Mouse (Mus musculus): ENCODE results near the gene Pla2g5.
"Not testable (repeated sequence)": the region's sequence is repeated elsewhere in the genome, so short reads cannot be mapped to it uniquely, and the experiment has no call there.

The Pla2g5 gene

GRCm38 (mm10) chr4:138857576-138857975 is 5.7 kb downstream of the Pla2g5 start:
- DNase-seq (ENCODE audit: low spot score) = no peak

GRCm38 (mm10) chr4:138856491-138856890 is 6.8 kb downstream of the Pla2g5 start:
- no peak for DNase-seq (ENCODE audit: low spot score)

GRCm38 (mm10) chr4:138855092-138855632 is 8.1 kb downstream of the Pla2g5 start:
- DNase-seq (ENCODE audit: low spot score) = no peak

- DNase-seq (ENCODE audit: low spot score) = no peak
Observed at GRCm38 (mm10) chr4:138852961-138853360, 10.3 kb downstream of the Pla2g5 start.

- DNase-seq (ENCODE audit: low spot score) = no peak
Observed at GRCm38 (mm10) chr4:138851463-138851862, 11.8 kb downstream of the Pla2g5 start.

- DNase-seq (ENCODE audit: low spot score) = peak; percentile 31
Observed at GRCm38 (mm10) chr4:138841386-138841785, 21.9 kb downstream of the Pla2g5 start.

- DNase-seq (ENCODE audit: low spot score) = no peak
Observed at GRCm38 (mm10) chr4:138840726-138841125, 22.6 kb downstream of the Pla2g5 start.

- DNase-seq (ENCODE audit: low spot score) = no peak
Observed at GRCm38 (mm10) chr4:138839806-138840205, 23.5 kb downstream of the Pla2g5 start.

- DNase-seq (ENCODE audit: low spot score) = no peak
Observed at GRCm38 (mm10) chr4:138827147-138827546, 36.1 kb downstream of the Pla2g5 start.

GRCm38 (mm10) chr4:138825751-138826567 is 37.3 kb downstream of the Pla2g5 start:
- no peak for DNase-seq (ENCODE audit: low spot score)

- no peak for DNase-seq (ENCODE audit: low spot score)
Observed at GRCm38 (mm10) chr4:138824660-138825059, 38.6 kb downstream of the Pla2g5 start.

- DNase-seq (ENCODE audit: low spot score) = not testable (repeated sequence)
Observed at GRCm38 (mm10) chr4:138824161-138824560, 39.1 kb downstream of the Pla2g5 start.

GRCm38 (mm10) chr4:138821036-138821435 is 42.2 kb downstream of the Pla2g5 start:
- no peak for DNase-seq (ENCODE audit: low spot score)

- DNase-seq (ENCODE audit: low spot score) = peak; percentile 67
Observed at GRCm38 (mm10) chr4:138819101-138819500, 44.2 kb downstream of the Pla2g5 start.

GRCm38 (mm10) chr4:138817736-138818135 is 45.5 kb downstream of the Pla2g5 start:
- DNase-seq (ENCODE audit: low spot score) = peak; percentile 21

- DNase-seq (ENCODE audit: low spot score) = no peak
Observed at GRCm38 (mm10) chr4:138816166-138816565, 47.1 kb downstream of the Pla2g5 start.

- no peak for DNase-seq (ENCODE audit: low spot score)
Observed at GRCm38 (mm10) chr4:138806920-138807541, 56.3 kb downstream of the Pla2g5 start.

GRCm38 (mm10) chr4:138806160-138806559 is 57.1 kb downstream of the Pla2g5 start:
- DNase-seq (ENCODE audit: low spot score) = no peak

GRCm38 (mm10) chr4:138805248-138805647 is 58.0 kb downstream of the Pla2g5 start:
- DNase-seq (ENCODE audit: low spot score) = no peak

GRCm38 (mm10) chr4:138802917-138803316 is 60.4 kb downstream of the Pla2g5 start:
- DNase-seq (ENCODE audit: low spot score) = no peak

- DNase-seq (ENCODE audit: low spot score) = no peak
Observed at GRCm38 (mm10) chr4:138801631-138802030, 61.7 kb downstream of the Pla2g5 start.

- no peak for DNase-seq (ENCODE audit: low spot score)
Observed at GRCm38 (mm10) chr4:138800134-138800744, 63.0 kb downstream of the Pla2g5 start.

GRCm38 (mm10) chr4:138797217-138797570 is 66.1 kb downstream of the Pla2g5 start:
- no peak for DNase-seq (ENCODE audit: low spot score)

All from ovary, adult 18-20 months (tissue).